Mouse (Mus musculus) MEL (cell line): ENCODE measurements around the gene Htr7. TPM values are rescaled to one million over a fixed set of nuclear protein-coding genes. Genes with fewer than 3 reads are reported as not detected.

ENCODE experiments used
- DNase-seq: peaks from one replicate; pipeline ENCODE4 v3.0.0; 2011; ENCODE audit warnings: low read depth, low spot score
- H3K27ac ChIP-seq: 2 replicates; pipeline ENCODE4 v1.5.1; 2012; ENCODE audit warnings: low read depth, mild to moderate bottlenecking, control low read depth, low read length, moderate library complexity; ENCODE audit not compliant: control insufficient read depth
- H3K27me3 ChIP-seq, 2 experiments: fragments of 150-350 bp in 1 of 2; sonication (generic) in 1 of 2; 2 replicates each; pipeline ENCODE4 v1.6.1; 2012; ENCODE audit warnings: low read length in 2 of 2, mild to moderate bottlenecking in 2 of 2, improper control_type of control experiment in 1 of 2, moderate library complexity in 1 of 2; ENCODE audit not compliant: insufficient read depth in 2 of 2, control insufficient read depth in 1 of 2
- H3K36me3 ChIP-seq, 2 experiments: 2 replicates each; pipeline ENCODE4 v1.6.1; 2012 to 2014; ENCODE audit warnings: low read length in 2 of 2, improper control_type of control experiment in 1 of 2, inconsistent platforms in 1 of 2, mild to moderate bottlenecking in 1 of 2; ENCODE audit not compliant: insufficient read depth in 2 of 2, control insufficient read depth in 1 of 2
- H3K4me1 ChIP-seq, 2 experiments: fragments of 150-350 bp in 1 of 2; sonication (generic) in 1 of 2; 2 replicates each; pipeline ENCODE4 v1.6.1; 2012; ENCODE audit warnings: low read length in 2 of 2, improper control_type of control experiment in 1 of 2, mild to moderate bottlenecking in 1 of 2; ENCODE audit not compliant: insufficient read depth in 2 of 2, control insufficient read depth in 1 of 2
- H3K4me3 ChIP-seq, 2 experiments: fragments of 150-350 bp in 1 of 2; sonication (generic) in 1 of 2; 2 replicates each; pipeline ENCODE4 v1.5.1; 2012; ENCODE audit warnings: low read depth in 2 of 2, low read length in 2 of 2, mild to moderate bottlenecking in 2 of 2, moderate library complexity in 2 of 2, control low read depth in 1 of 2, improper control_type of control experiment in 1 of 2; ENCODE audit not compliant: control insufficient read depth in 1 of 2, insufficient read depth in 1 of 2
- H3K79me2 ChIP-seq: 2 replicates; pipeline ENCODE4 v1.6.1; 2012; ENCODE audit warnings: mild to moderate bottlenecking, low read length, moderate library complexity; ENCODE audit not compliant: control insufficient read depth, poor library complexity, insufficient read depth
- H3K9ac ChIP-seq: 2 replicates; pipeline ENCODE4 v1.6.1; 2012; ENCODE audit warnings: low read depth, mild to moderate bottlenecking, control low read depth, low read length, moderate library complexity; ENCODE audit not compliant: control insufficient read depth, poor library complexity, severe bottlenecking
- H3K9me3 ChIP-seq: fragments of 150-350 bp; sonication (generic); replicated peaks from 2 replicates; pipeline ENCODE4 v1.6.1; 2012; ENCODE audit warnings: mild to moderate bottlenecking, low read length, improper control_type of control experiment, moderate library complexity; ENCODE audit not compliant: insufficient read depth
- CHD1 ChIP-seq: IDR thresholded peaks from 2 replicates; pipeline ENCODE4 v1.6.1; 2012; ENCODE audit warnings: low read depth, mild to moderate bottlenecking, inconsistent platforms, low read length, improper control_type of control experiment
- CHD2 ChIP-seq: IDR thresholded peaks from 2 replicates; pipeline ENCODE4 v1.6.1; 2011; ENCODE audit warnings: low read length, improper control_type of control experiment
- E2F4 ChIP-seq: IDR thresholded peaks from 2 replicates; pipeline ENCODE4 v1.6.1; 2011; ENCODE audit warnings: low read depth, low read length, improper control_type of control experiment, borderline replicate concordance
- ELF1 ChIP-seq: IDR thresholded peaks from 2 replicates; pipeline ENCODE4 v1.6.1; 2014; ENCODE audit warnings: low read depth, mild to moderate bottlenecking, inconsistent platforms, low read length, improper control_type of control experiment, moderate library complexity
- ETS1 ChIP-seq: IDR thresholded peaks from 2 replicates; pipeline ENCODE4 v1.6.1; 2012; ENCODE audit warnings: low read depth, mild to moderate bottlenecking, inconsistent platforms, low read length, improper control_type of control experiment, moderate library complexity
- GABPA ChIP-seq: IDR thresholded peaks from 2 replicates; pipeline ENCODE4 v1.6.1; 2012; ENCODE audit warnings: low read depth, mild to moderate bottlenecking, inconsistent platforms, low read length, improper control_type of control experiment, moderate library complexity
- GATA1 ChIP-seq: IDR thresholded peaks from 2 replicates; pipeline ENCODE4 v1.6.1; 2011; ENCODE audit warnings: low read depth, low read length, improper control_type of control experiment
- JUND ChIP-seq: IDR thresholded peaks from 2 replicates; pipeline ENCODE4 v1.6.1; 2011; ENCODE audit warnings: low read depth, mild to moderate bottlenecking, improper control_type of control experiment, low read length
- MAFK ChIP-seq: IDR thresholded peaks from 2 replicates; pipeline ENCODE4 v1.6.1; 2011; ENCODE audit warnings: low read depth, mild to moderate bottlenecking, low read length, improper control_type of control experiment, borderline replicate concordance
- MAZ ChIP-seq: IDR thresholded peaks from 2 replicates; pipeline ENCODE4 v1.6.1; 2012; ENCODE audit warnings: low read depth, mild to moderate bottlenecking, inconsistent platforms, low read length, improper control_type of control experiment
- MXI1 ChIP-seq: IDR thresholded peaks from 2 replicates; pipeline ENCODE4 v1.6.1; 2011; ENCODE audit warnings: mild to moderate bottlenecking, low read depth, low read length, improper control_type of control experiment
- MYB ChIP-seq: IDR thresholded peaks from 2 replicates; pipeline ENCODE4 v1.6.1; 2011; ENCODE audit warnings: mild to moderate bottlenecking, low read depth, low read length, improper control_type of control experiment
- POLR2A ChIP-seq, 2 experiments: IDR thresholded peaks; 2 replicates each; pipeline ENCODE4 v1.6.1; 2011 to 2012; ENCODE audit warnings: low read length in 2 of 2, mild to moderate bottlenecking in 2 of 2, control low read depth in 1 of 2, improper control_type of control experiment in 1 of 2, low read depth in 1 of 2, moderate library complexity in 1 of 2; ENCODE audit not compliant: control insufficient read depth in 1 of 2, insufficient read depth in 1 of 2, poor library complexity in 1 of 2
- POLR2AphosphoS2 ChIP-seq: IDR thresholded peaks from 2 replicates; pipeline ENCODE4 v1.6.1; 2011; ENCODE audit warnings: low read length, improper control_type of control experiment
- RAD21 ChIP-seq: IDR thresholded peaks from 2 replicates; pipeline ENCODE4 v1.6.1; 2011; ENCODE audit warnings: mild to moderate bottlenecking, low read depth, low read length, improper control_type of control experiment
- SIN3A ChIP-seq: IDR thresholded peaks from 2 replicates; pipeline ENCODE4 v1.6.1; 2012; ENCODE audit warnings: low read length, improper control_type of control experiment, inconsistent platforms
- TCF12 ChIP-seq: IDR thresholded peaks from 2 replicates; pipeline ENCODE4 v1.6.1; 2014; ENCODE audit warnings: low read depth, mild to moderate bottlenecking, inconsistent platforms, low read length, improper control_type of control experiment, moderate library complexity
- UBTF ChIP-seq: IDR thresholded peaks from 2 replicates; pipeline ENCODE4 v1.6.1; 2012; ENCODE audit warnings: low read depth, mild to moderate bottlenecking, inconsistent platforms, low read length, improper control_type of control experiment, moderate library complexity, borderline replicate concordance; ENCODE audit not compliant: insufficient read depth
- USF2 ChIP-seq, 2 experiments: IDR thresholded peaks; 2 replicates each; pipeline ENCODE4 v1.6.1; 2011 to 2012; ENCODE audit warnings: improper control_type of control experiment in 2 of 2, low read length in 2 of 2, borderline replicate concordance in 1 of 2, inconsistent platforms in 1 of 2, low read depth in 1 of 2, mild to moderate bottlenecking in 1 of 2; ENCODE audit not compliant: insufficient read depth in 1 of 2
- ZNF384 ChIP-seq: IDR thresholded peaks from 2 replicates; pipeline ENCODE4 v1.6.1; 2012; ENCODE audit warnings: low read depth, mild to moderate bottlenecking, inconsistent platforms, low read length, improper control_type of control experiment
- polyA plus RNA-seq, 2 experiments: library from polyadenylated mRNA; stranded (reverse) in 1 of 2; unstranded in 1 of 2; fragments of >175 nt in 1 of 2; fragments of >200 nt in 1 of 2; gene quantifications; 2 replicates each; pipeline versions ENCODE4 v1.2.1 to v1.2.4; 2012; ENCODE audit warnings: low replicate concordance in 2 of 2, low read depth in 1 of 2; ENCODE audit not compliant: insufficient read length in 2 of 2, insufficient read depth in 1 of 2, missing spikeins in 1 of 2
- total RNA-seq: library from RNA; depleted of rRNA; stranded (reverse); fragments of 300-350 nt; gene quantifications from 2 replicates; pipeline ENCODE4 v1.2.3, GENCODE M21; 2012; rRNA removed

Gene Htr7
- not detected in 2 replicates for total RNA-seq
- not detected for polyA plus RNA-seq

DNA sequence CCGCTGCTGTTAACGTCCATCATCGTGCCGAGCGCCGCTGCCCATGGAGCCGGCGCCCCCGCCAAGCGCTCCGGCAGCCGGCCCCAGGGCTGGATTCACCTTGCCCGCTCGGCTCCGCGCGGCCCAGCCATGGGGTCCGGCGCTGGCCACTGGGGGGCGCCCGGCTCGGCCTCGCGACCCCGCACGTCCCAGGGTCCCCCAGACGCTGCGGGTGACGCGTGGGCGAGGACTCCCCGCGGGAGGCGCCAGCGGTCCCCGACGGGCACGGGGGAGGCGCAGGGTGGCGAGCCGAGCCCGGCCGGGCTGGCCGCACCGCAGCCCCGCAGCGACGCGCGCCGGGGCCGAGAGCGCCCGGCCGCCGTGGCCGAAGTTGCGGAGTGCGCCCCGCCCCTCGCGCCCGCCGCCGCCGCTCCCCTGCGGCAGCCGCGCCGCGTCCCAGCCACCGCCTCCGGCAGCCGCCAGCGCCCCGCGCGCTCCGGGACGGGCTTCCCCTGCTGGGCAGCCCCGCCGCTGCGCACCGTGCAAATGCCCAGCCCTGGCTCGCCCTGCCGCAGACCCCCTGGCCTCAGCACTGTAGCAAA, at the start of gene Htr7:
Gene Htr7, minus strand, starts transcription at position 277 of the 581 bp plus-strand sequence.
- H3K9ac ChIP-seq: no peak within 1 kb of the TSS
- no peaks in the 10 kb centered on the region for H3K9me3 ChIP-seq
- TF ChIP-seq GABPA (no peak), E2F4 (no peak), MYB (no peak), RAD21 (no peak), POLR2AphosphoS2 (no peak), ZNF384 (no peak)
- no peak within 1 kb of the TSS for H3K27ac ChIP-seq
- no peak within 1 kb of the TSS for H3K4me3 ChIP-seq
- H3K4me1 ChIP-seq: no peaks in the 10 kb centered on the region
- H3K36me3 ChIP-seq: no peaks in the 10 kb centered on the region
- no peaks in the 10 kb centered on the region for H3K27me3 ChIP-seq
- no peaks in the 10 kb centered on the region for H3K79me2 ChIP-seq
- no peak for DNase-seq

GRCm38 (mm10) chr19:36103909-36104308, 46.6 kb upstream of the Htr7 start:
- Histone ChIP-seq H3K9ac (no peak overlapping the region), H3K4me1 (no peaks in the 10 kb centered on the region), H3K9me3 (no peaks in the 10 kb centered on the region), H3K36me3 (peaks cover 0 to 7% of the 10 kb centered on the region in 2 experiments; a peak in 3 of 4 replicates), H3K27me3 (no peaks in the 10 kb centered on the region), H3K79me2 (no peaks in the 10 kb centered on the region), H3K4me3 (no peak overlapping the region), H3K27ac (no peak overlapping the region)
- no peak for TF ChIP-seq JUND
- TF ChIP-seq CHD2: no peak
- no peak for TF ChIP-seq ELF1
- TF ChIP-seq SIN3A: no peak
- TF ChIP-seq MAFK: no peak
- TF ChIP-seq RAD21: no peak
- no peak for TF ChIP-seq MXI1
- TF ChIP-seq TCF12: no peak
- no peak for TF ChIP-seq GATA1
- TF ChIP-seq POLR2AphosphoS2: no peak
- no peak for TF ChIP-seq MYB
- no peak for TF ChIP-seq USF2 (IDR thresholded peaks at IDR 0.05; ENCODE audit: borderline replicate concordance in 1 of 2, insufficient read depth in 1 of 2, low read depth in 1 of 2, low read length in 2 of 2)
- TF ChIP-seq ETS1: no peak
- no peak for TF ChIP-seq CHD1
- TF ChIP-seq UBTF: no peak
- no peak for TF ChIP-seq POLR2A (IDR thresholded peaks at IDR 0.05; ENCODE audit: control insufficient read depth in 1 of 2, insufficient read depth in 1 of 2, low read depth in 1 of 2, low read length in 2 of 2, poor library complexity in 1 of 2)
- no peak for TF ChIP-seq GABPA
- no peak for TF ChIP-seq E2F4
- TF ChIP-seq MAZ: no peak
- no peak for DNase-seq
